Mouse (Mus musculus) heart, embryonic 16.5 days (tissue): ENCODE measurements around the gene Orc1. TPM values are rescaled to one million over a fixed set of nuclear protein-coding genes. Genes with fewer than 3 reads are reported as not detected.

Experiments used
- ATAC-seq: fragments of 200-750 bp; cut with Nextera tagmentation; replicated peaks from 2 replicates; pipeline ENCODE4 v1.8.0; 2017; ENCODE audit warnings: moderate number of reproducible peaks; ENCODE audit not compliant: insufficient read depth, low FRiP score; ENCODE audit errors: extremely low read depth
- H3K27ac ChIP-seq: fragments of 300-500 bp; sonication (generic); 2 replicates; pipeline ENCODE4 v1.5.1; 2014; ENCODE audit warnings: mild to moderate bottlenecking, low read length, control low read depth, moderate library complexity
- H3K27me3 ChIP-seq: fragments of 300-500 bp; sonication (generic); 2 replicates; pipeline ENCODE4 v1.6.1; 2014; ENCODE audit warnings: low read length, mixed read lengths; ENCODE audit not compliant: control insufficient read depth, insufficient read depth
- H3K36me3 ChIP-seq: fragments of 300-500 bp; sonication (generic); 2 replicates; pipeline ENCODE4 v1.6.1; 2014; ENCODE audit not compliant: control insufficient read depth, insufficient read depth
- H3K4me1 ChIP-seq: fragments of 300-500 bp; sonication (generic); 2 replicates; pipeline ENCODE4 v1.6.1; 2014; ENCODE audit warnings: low read length, mixed read lengths; ENCODE audit not compliant: control insufficient read depth, insufficient read depth
- H3K4me2 ChIP-seq: fragments of 300-500 bp; sonication (generic); 2 replicates; pipeline ENCODE4 v1.6.1; 2014; ENCODE audit warnings: low read depth, mild to moderate bottlenecking, control low read depth, low read length
- H3K4me3 ChIP-seq: fragments of 300-500 bp; sonication (generic); 2 replicates; pipeline ENCODE4 v1.5.1; 2014; ENCODE audit warnings: mild to moderate bottlenecking, control low read depth, low read length
- H3K9ac ChIP-seq: fragments of 300-500 bp; sonication (generic); 2 replicates; pipeline ENCODE4 v1.6.1; 2014; ENCODE audit warnings: low read length, control low read depth
- H3K9me3 ChIP-seq: fragments of 300-500 bp; sonication (generic); replicated peaks from 2 replicates; pipeline ENCODE4 v1.6.1; 2016; ENCODE audit warnings: low read length; ENCODE audit not compliant: control insufficient read depth
- WGBS: fragments of 180-500 bp; shearing (Covaris S2); extraction: QIAGEN DNeasy Blood & Tissue Kit; methylation state at CpG from one replicate; pipeline ENCODE4 v1.1.7; 2014; 5-methylcytosine and 5-hydroxymethylcytosine counted together
- polyA plus RNA-seq: library from polyadenylated mRNA; unstranded; fragments of >200 nt; fragmentation: Nextera tagmentation; extraction: Ambion mirVana; gene quantifications from 2 replicates; pipeline ENCODE4 v1.2.1, GENCODE M21; 2015

Gene Orc1
- polyA plus RNA-seq, 1 experiment from 2014 or later, result 5.4 TPM

- Histone ChIP-seq H3K4me3 (no peak overlapping the region), H3K9ac (no peak overlapping the region), H3K27ac (no peak overlapping the region), H3K4me1 (0 out of 2 replicates have a peak, but pooled peaks cover 2% of the 10 kb centered on the region), H3K9me3 (0 out of 2 replicates have a peak, but pooled peaks cover 2% of the 10 kb centered on the region), H3K4me2 (no peak overlapping the region), H3K27me3 (no peaks in the 10 kb centered on the region), H3K36me3 (peaks cover 39% of the 10 kb centered on the region)
- 97% methylated on average over 7 of the region's 7 CpGs for WGBS
- ATAC-seq, result no peak
Observed at GRCm38 (mm10) chr4:108601870-108602269, 22.6 kb downstream of the Orc1 start.

GRCm38 (mm10) chr4:108608651-108609050 lies 29.4 kb downstream of the Orc1 start:
- H3K27ac ChIP-seq, result no peak overlapping the region
- 89% methylated on average over 3 of the region's 3 CpGs for WGBS
- H3K36me3 ChIP-seq, result peaks cover 19% of the 10 kb centered on the region
- H3K4me3 ChIP-seq, result no peak overlapping the region
- H3K4me2 ChIP-seq, result no peak overlapping the region
- no peaks in the 10 kb centered on the region for H3K27me3 ChIP-seq
- ATAC-seq, result no peak
- H3K4me1 ChIP-seq, result no peaks in the 10 kb centered on the region
- H3K9me3 ChIP-seq, result no peaks in the 10 kb centered on the region
- H3K9ac ChIP-seq, result no peak overlapping the region

GRCm38 (mm10) chr4:108610935-108611334 lies 31.7 kb downstream of the Orc1 start:
- H3K4me1 ChIP-seq, result no peaks in the 10 kb centered on the region
- no peak for ATAC-seq
- H3K4me3 ChIP-seq, result no peak overlapping the region
- no peaks in the 10 kb centered on the region for H3K27me3 ChIP-seq
- H3K9me3 ChIP-seq, result no peaks in the 10 kb centered on the region
- H3K4me2 ChIP-seq, result no peak overlapping the region
- peaks cover 5% of the 10 kb centered on the region; the same call in 1 of the 2 replicates for H3K36me3 ChIP-seq
- H3K9ac ChIP-seq, result no peak overlapping the region
- 85% methylated on average over 5 of the region's 5 CpGs for WGBS
- no peak overlapping the region for H3K27ac ChIP-seq

DNA sequence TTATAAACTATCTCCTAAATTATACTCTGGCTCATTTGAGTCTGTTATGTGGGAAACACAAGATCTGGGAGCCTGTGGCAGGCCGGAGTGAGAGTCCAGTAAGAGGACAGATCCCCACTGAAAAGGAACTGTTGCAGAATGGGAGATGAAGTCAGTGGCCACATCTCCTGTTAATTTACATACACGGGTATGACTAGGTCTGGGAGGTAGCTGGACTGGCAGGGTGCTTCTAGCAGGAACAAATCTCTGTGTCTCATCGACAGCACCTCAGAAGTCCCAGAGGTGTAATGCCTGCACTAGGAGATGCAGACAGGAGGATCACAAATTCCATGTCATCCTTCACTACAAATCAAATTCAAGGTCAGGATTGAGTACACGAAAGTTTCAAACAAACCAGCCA lies 39.4 kb downstream of the Orc1 start:
- peak overlapping the region; percentile 97; the same call in 1 of the 2 replicates for H3K4me2 ChIP-seq
- ATAC-seq, result no peak
- H3K36me3 ChIP-seq, result 0 out of 2 replicates have a peak, but pooled peaks cover 3% of the 10 kb centered on the region
- no peak overlapping the region for H3K4me3 ChIP-seq
- H3K9me3 ChIP-seq, result no peaks in the 10 kb centered on the region
- no peaks in the 10 kb centered on the region for H3K27me3 ChIP-seq
- WGBS, result 70% methylated on average over 4 of the region's 4 CpGs
- H3K9ac ChIP-seq, result peak overlapping the region; percentile 89
- no peak overlapping the region for H3K27ac ChIP-seq
- peaks cover 15% of the 10 kb centered on the region for H3K4me1 ChIP-seq

DNA sequence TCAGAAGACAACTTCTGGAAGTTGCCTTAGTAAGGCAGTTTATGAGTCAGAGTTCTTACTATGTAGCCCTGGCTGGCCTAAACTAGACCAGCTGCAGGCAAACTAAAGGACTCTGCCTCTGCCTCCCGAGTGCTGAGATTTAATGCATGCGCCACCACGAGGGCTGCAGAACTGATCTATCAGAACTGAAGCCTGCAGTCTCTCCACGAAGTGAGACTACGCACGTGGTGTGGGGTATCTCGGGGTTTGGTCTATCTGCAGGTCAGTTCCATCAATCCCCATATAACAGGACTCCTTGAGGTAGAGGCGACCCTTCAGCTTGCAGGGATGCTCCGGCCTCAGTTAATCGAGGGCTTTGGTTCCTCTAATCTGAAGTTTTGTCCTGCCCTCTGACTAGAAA lies 39.9 kb downstream of the Orc1 start:
- peaks cover 5% of the 10 kb centered on the region; the same call in 1 of the 2 replicates for H3K36me3 ChIP-seq
- peaks cover 15% of the 10 kb centered on the region for H3K4me1 ChIP-seq
- no peaks in the 10 kb centered on the region for H3K9me3 ChIP-seq
- peak overlapping the region; percentile 97 for H3K4me2 ChIP-seq
- peak; percentile 31; the same call in 1 of the 2 replicates for ATAC-seq
- 3% methylated on average over 10 of the region's 10 CpGs for WGBS
- peak overlapping the region; percentile 81 for H3K27ac ChIP-seq
- H3K4me3 ChIP-seq, result peak overlapping the region; percentile 81
- peak overlapping the region; percentile 89 for H3K9ac ChIP-seq
- no peaks in the 10 kb centered on the region for H3K27me3 ChIP-seq

DNA sequence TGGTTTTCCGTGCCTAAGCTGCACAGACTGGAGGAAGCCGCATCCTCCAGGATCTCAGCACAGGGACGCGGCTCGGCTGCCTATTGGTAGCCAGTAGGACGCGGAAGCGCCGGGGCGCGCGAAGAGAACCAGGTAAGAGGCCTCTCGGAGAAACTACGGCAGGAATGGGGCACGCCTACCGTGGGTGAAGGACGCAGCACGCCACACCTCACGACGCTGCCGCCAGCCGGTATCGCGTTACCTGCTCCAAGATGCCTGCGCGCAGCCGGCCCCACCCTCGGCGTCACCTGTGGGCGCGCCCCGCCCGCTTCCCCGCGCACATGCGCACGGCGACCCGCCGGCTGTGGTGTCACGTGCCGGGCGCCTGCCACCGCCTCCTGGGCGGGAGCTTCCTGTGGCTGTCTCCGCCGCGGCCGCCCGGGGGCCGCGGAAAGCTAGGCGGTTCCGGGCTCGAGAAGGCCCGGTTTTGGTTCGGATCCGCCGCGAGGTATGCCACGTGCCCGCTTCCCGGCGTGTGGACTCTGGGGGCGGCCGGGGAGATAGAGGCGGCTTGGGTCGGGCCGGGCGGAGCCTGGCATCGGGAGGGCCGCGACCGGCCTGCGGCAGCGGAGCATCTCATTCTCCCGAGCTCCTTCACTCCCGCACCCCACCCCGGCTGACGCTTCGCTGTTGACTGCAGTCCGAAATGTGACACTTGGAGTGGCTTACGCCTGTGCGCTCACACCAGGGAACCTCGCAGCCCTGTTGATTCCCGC lies 40.5 kb downstream of the Orc1 start, which contains the start of gene Cc2d1b:
Cc2d1b (plus strand) TSS at position 354 of the 755 bp plus-strand sequence.
- Histone ChIP-seq H3K4me2 (peak within 1 kb of the TSS; percentile 97), H3K4me3 (peak within 1 kb of the TSS; percentile 81), H3K4me1 (peaks cover 15% of the 10 kb centered on the region), H3K27ac (peak within 1 kb of the TSS; percentile 81), H3K9ac (peak within 1 kb of the TSS; percentile 89), H3K36me3 (peaks cover 5% of the 10 kb centered on the region; the same call in 1 of the 2 replicates), H3K9me3 (no peaks in the 10 kb centered on the region), H3K27me3 (no peaks in the 10 kb centered on the region)
- ATAC-seq, result peak; percentile 95
- under 1% methylated on average over 84 of the region's 86 CpGs for WGBS

DNA sequence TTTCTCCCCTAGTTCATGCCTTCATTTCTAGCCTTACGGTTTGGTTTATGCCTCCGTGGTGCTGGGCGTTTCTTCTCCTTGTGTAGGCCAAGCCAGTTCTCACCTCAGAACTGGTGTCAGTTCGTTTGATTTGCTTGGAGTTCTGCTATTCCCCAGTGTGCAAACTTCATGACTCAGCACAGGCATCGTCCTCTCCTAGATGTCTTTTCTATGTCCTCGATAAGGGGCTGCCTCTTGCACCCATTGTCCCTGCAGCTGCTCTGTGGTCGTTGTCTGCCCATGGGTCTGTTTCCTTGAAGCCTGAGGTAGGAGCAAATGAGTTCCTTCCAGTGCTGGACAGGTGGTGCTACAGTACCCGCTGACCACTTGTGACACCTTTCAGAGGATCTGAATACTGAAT lies 41.3 kb downstream of the Orc1 start:
- WGBS, result 13% methylated on average over 8 of the region's 8 CpGs
- H3K4me1 ChIP-seq, result peaks cover 15% of the 10 kb centered on the region

GRCm38 (mm10) chr4:108621504-108621903 lies 42.3 kb downstream of the Orc1 start:
- Histone ChIP-seq H3K4me3 (no peak overlapping the region), H3K4me2 (no peak overlapping the region), H3K9me3 (no peaks in the 10 kb centered on the region), H3K27ac (no peak overlapping the region), H3K4me1 (peaks cover 15% of the 10 kb centered on the region), H3K9ac (no peak overlapping the region), H3K36me3 (peaks cover 15% of the 10 kb centered on the region), H3K27me3 (no peaks in the 10 kb centered on the region)
- 93% methylated on average over 6 of the region's 6 CpGs for WGBS
- ATAC-seq, result no peak

More for the DNA sequence above, 41.3 kb downstream of the Orc1 start:
- ATAC-seq, result no peak
- no peaks in the 10 kb centered on the region for H3K9me3 ChIP-seq
- no peaks in the 10 kb centered on the region for H3K27me3 ChIP-seq
- H3K36me3 ChIP-seq, result peaks cover 13% of the 10 kb centered on the region; the same call in 1 of the 2 replicates
- peak overlapping the region; percentile 81 for H3K4me3 ChIP-seq
- H3K4me2 ChIP-seq, result peak overlapping the region; percentile 97
- peak overlapping the region; percentile 89 for H3K9ac ChIP-seq
- peak overlapping the region; percentile 81 for H3K27ac ChIP-seq

DNA sequence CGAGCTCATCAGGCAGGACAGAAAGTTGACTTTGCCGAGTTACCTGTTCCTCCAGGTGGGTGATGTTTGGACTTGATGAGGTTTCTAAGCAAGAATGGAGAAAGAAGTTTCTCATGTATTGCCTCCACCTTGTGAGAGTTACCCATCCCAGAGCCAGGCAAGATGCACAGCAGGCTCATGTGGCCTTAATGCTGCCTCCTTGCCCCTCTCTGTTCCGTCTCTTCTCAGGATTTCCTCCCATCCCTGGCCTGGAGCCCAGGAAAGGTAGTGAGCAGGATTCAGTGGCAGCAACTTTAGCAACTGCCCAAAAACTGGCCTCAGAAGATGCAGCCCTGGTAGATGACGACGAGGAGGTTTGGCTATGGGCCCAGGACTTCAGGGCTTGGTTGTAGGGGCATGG lies 47.8 kb downstream of the Orc1 start:
- no peak for ATAC-seq
- 65% methylated on average over 5 of the region's 5 CpGs for WGBS
- H3K9me3 ChIP-seq, result no peaks in the 10 kb centered on the region
- H3K4me3 ChIP-seq, result no peak overlapping the region
- H3K4me2 ChIP-seq, result no peak overlapping the region
- H3K27me3 ChIP-seq, result no peaks in the 10 kb centered on the region
- no peak overlapping the region for H3K9ac ChIP-seq
- H3K36me3 ChIP-seq, result peaks cover 51% of the 10 kb centered on the region
- no peak overlapping the region for H3K27ac ChIP-seq
- no peaks in the 10 kb centered on the region for H3K4me1 ChIP-seq
